Mouse (Mus musculus) intestine, embryonic 14.5 days (tissue): ENCODE results near the gene Fasn. TPM values are rescaled to one million over a fixed set of nuclear protein-coding genes. Genes with fewer than 3 reads are reported as not detected.

ENCODE experiments used
- ATAC-seq: fragments of 200-750 bp; cut with Nextera tagmentation; replicated peaks from 2 replicates; pipeline ENCODE4 v1.8.0; 2017; ENCODE audit warnings: low read depth, moderate number of reproducible peaks, moderate TSS enrichment, moderate library complexity; ENCODE audit not compliant: low FRiP score, low TSS enrichment
- DNase-seq: peaks from one replicate; pipeline ENCODE4 v3.0.0-alpha.2; 2018; ENCODE audit warnings: low spot score
- H3K27ac ChIP-seq: fragments of 300-500 bp; sonication (generic); 2 replicates; pipeline ENCODE4 v1.5.1; 2014; ENCODE audit warnings: low read depth, mild to moderate bottlenecking, control low read depth
- H3K27me3 ChIP-seq: fragments of 300-500 bp; sonication (generic); replicated peaks from 2 replicates; pipeline ENCODE4 v1.6.1; 2014; ENCODE audit warnings: low read length, control low read depth; ENCODE audit not compliant: control insufficient read depth, insufficient read depth
- H3K36me3 ChIP-seq: fragments of 300-500 bp; sonication (generic); 2 replicates; pipeline ENCODE4 v1.6.1; 2014; ENCODE audit warnings: low read length, control low read depth; ENCODE audit not compliant: control insufficient read depth, insufficient read depth
- H3K4me1 ChIP-seq: fragments of 300-500 bp; sonication (generic); replicated peaks from 2 replicates; pipeline ENCODE4 v1.6.1; 2014; ENCODE audit warnings: low read length, control low read depth, mixed read lengths; ENCODE audit not compliant: control insufficient read depth, insufficient read depth
- H3K4me2 ChIP-seq: fragments of 300-500 bp; sonication (generic); 2 replicates; pipeline ENCODE4 v1.6.1; 2014; ENCODE audit warnings: low read length
- H3K4me3 ChIP-seq: fragments of 300-500 bp; sonication (generic); 2 replicates; pipeline ENCODE4 v1.5.1; 2014; ENCODE audit warnings: low read depth, low read length, control low read depth, mixed read lengths
- H3K9ac ChIP-seq: fragments of 300-500 bp; sonication (generic); 2 replicates; pipeline ENCODE4 v1.6.1; 2014; ENCODE audit warnings: mild to moderate bottlenecking, low read length
- H3K9me3 ChIP-seq: fragments of 300-500 bp; sonication (generic); 2 replicates; pipeline ENCODE4 v1.6.1; 2016; ENCODE audit warnings: low read length, control low read depth; ENCODE audit not compliant: control insufficient read depth
- WGBS: fragments of 180-500 bp; shearing (Covaris S2); extraction: QIAGEN DNeasy Blood & Tissue Kit; methylation state at CpG from one replicate; pipeline ENCODE4 v1.1.7; 2014; 5-methylcytosine and 5-hydroxymethylcytosine counted together
- polyA plus RNA-seq: library from polyadenylated mRNA; unstranded; fragments of >200 nt; fragmentation: Nextera tagmentation; extraction: Ambion mirVana; gene quantifications from 2 replicates; pipeline ENCODE4 v1.2.1, GENCODE M21; 2014

Fasn gene
- polyA plus RNA-seq, 1 experiment from 2014 or later, result 115 TPM

- ATAC-seq (no peak), DNase-seq (no peak)
- no peaks in the 10 kb centered on the region for H3K27me3 ChIP-seq
- no peak overlapping the region for H3K9ac ChIP-seq
- no peaks in the 10 kb centered on the region for H3K9me3 ChIP-seq
- 80% methylated on average over 3 of the region's 3 CpGs for WGBS
- H3K4me1 ChIP-seq, result peaks cover 7% of the 10 kb centered on the region; the same call in 1 of the 2 replicates
- H3K4me3 ChIP-seq, result no peak overlapping the region
- no peak overlapping the region for H3K27ac ChIP-seq
- no peak overlapping the region for H3K4me2 ChIP-seq
- no peaks in the 10 kb centered on the region for H3K36me3 ChIP-seq
Measured at GRCm38 (mm10) chr11:120831659-120832440, 7.5 kb upstream of the Fasn start.

GRCm38 (mm10) chr11:120830686-120831085 lies 6.3 kb upstream of the Fasn start:
- H3K27me3 ChIP-seq, result no peaks in the 10 kb centered on the region
- H3K36me3 ChIP-seq, result no peaks in the 10 kb centered on the region
- DNase-seq (no peak), ATAC-seq (no peak)
- no peaks in the 10 kb centered on the region for H3K9me3 ChIP-seq
- H3K4me3 ChIP-seq, result no peak overlapping the region
- no peak overlapping the region for H3K9ac ChIP-seq
- peaks cover 7% of the 10 kb centered on the region for H3K4me1 ChIP-seq
- H3K27ac ChIP-seq, result no peak overlapping the region
- H3K4me2 ChIP-seq, result no peak overlapping the region
- WGBS, result 82% methylated on average over 12 of the region's 12 CpGs

GRCm38 (mm10) chr11:120829757-120830532 lies 5.6 kb upstream of the Fasn start:
- Histone ChIP-seq H3K9me3 (no peaks in the 10 kb centered on the region), H3K4me1 (peaks cover 14% of the 10 kb centered on the region), H3K27ac (no peak overlapping the region), H3K9ac (no peak overlapping the region), H3K4me3 (no peak overlapping the region), H3K4me2 (no peak overlapping the region), H3K27me3 (no peaks in the 10 kb centered on the region), H3K36me3 (no peaks in the 10 kb centered on the region)
- no peak for DNase-seq
- 88% methylated on average over 10 of the region's 10 CpGs for WGBS
- no peak for ATAC-seq

DNA sequence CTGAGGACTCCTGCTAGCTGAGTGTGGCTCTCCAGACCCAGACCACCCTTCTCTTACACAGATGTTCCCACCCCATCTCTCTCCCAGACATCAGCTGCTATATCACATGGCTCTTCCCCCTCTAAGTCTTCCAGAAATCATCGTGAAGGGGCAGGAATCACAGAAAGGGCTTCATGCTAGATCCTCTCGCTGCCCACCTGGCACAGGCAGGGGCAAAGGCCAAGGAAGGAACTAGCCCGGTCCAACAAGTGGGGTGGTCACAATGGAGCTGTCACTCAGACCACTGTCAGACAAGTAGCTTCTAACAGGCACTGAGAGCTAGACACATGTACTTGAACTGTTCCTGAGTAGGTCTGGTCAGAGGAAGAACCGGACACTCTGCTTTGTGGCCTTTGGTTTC lies 4.1 kb upstream of the Fasn start:
- peaks cover 8% of the 10 kb centered on the region for H3K4me1 ChIP-seq
- ATAC-seq, result no peak

DNA sequence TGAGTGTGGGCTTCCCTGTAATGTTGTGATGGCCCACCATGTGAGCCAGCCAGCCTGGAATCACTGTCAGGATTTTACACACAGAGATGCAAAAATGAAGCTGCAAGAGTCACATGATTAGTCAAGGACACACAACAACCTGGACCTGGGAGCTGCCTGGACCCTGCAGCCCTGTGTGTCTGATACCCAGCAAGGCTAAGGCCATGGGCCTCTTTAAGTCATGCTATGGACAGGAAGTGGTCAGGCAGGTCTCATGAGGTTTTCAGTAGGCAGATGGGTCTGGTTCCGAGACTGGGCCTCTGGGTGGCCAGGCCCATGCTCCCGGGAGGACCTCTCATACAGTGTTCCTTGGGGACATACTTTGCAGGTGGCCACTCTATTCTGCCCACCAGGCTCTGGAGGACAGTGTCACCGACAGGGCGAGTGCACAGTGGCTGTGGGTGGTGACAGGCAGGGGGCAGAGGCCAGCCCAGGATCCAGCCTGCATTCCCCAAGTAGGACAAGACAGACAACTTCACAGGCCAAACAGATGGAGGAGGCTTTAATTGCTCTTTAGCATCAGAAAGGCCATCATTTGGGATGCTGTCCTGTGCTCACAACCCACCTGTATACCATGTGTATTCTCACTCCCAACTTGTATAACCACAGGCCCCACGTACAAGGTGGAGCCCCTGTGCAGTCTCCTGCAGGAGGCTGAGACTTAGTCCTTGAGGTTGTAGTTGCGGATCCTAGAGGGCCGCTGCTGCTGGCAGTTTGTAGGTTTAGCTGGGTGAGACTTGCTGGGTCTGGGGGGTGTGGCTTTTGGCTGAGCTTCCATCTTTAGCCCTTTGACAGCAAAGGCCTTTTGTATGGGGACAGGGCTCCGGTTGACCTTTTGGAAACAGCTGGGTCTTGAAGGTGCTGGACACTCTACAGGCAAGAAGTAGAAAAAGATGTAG lies 1.9 kb upstream of the Fasn start:
- WGBS, result 84% methylated on average over 8 of the region's 8 CpGs
- DNase-seq, result no peak
- Histone ChIP-seq H3K9ac (no peak overlapping the region), H3K4me2 (no peak overlapping the region), H3K4me3 (no peak overlapping the region), H3K27me3 (no peaks in the 10 kb centered on the region), H3K27ac (peak overlapping the region; percentile 98; the same call in 1 of the 2 replicates), H3K36me3 (peaks cover 11% of the 10 kb centered on the region), H3K9me3 (no peaks in the 10 kb centered on the region), H3K4me1 (peaks cover 26% of the 10 kb centered on the region)
- ATAC-seq, result no peak

More for the DNA sequence above, 4.1 kb upstream of the Fasn start:
- H3K27ac ChIP-seq, result no peak overlapping the region
- no peaks in the 10 kb centered on the region for H3K27me3 ChIP-seq
- H3K9ac ChIP-seq, result no peak overlapping the region
- H3K36me3 ChIP-seq, result no peaks in the 10 kb centered on the region
- no peak overlapping the region for H3K4me2 ChIP-seq
- no peak for DNase-seq
- 80% methylated on average over 4 of the region's 4 CpGs for WGBS
- H3K9me3 ChIP-seq, result no peaks in the 10 kb centered on the region
- H3K4me3 ChIP-seq, result no peak overlapping the region

DNA sequence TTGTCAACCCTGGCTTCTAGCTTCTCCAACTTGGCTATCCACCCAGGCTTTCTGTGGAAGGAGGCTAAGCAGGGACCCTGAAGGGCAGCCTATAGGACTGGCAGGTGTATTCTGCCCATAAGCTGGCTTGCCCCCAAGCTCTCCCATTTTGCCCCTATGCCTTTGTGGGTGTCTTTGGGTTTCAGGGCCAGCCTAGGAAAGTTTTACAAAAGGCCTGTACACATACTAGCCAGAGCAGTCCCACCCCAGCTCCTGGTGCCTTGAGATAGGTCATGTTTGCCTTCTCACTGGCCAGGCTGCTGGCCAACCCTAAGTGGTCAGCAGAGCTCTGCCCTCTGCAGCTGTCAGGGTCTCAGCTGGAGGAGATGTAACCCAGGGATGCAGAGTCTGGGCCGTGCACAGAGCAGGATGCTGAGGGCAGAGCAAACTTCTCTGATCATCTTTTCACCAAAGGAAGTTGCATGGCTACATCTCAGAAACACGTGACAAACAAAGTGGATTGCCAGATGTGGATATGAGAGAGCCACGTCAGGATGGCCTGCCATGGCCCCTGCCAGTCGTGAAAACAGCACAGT lies 1.0 kb upstream of the Fasn start:
- H3K36me3 ChIP-seq, result peaks cover 20% of the 10 kb centered on the region
- no peaks in the 10 kb centered on the region for H3K27me3 ChIP-seq
- H3K9me3 ChIP-seq, result no peaks in the 10 kb centered on the region
- DNase-seq, result no peak
- peak overlapping the region; percentile 89 for H3K4me3 ChIP-seq
- 29% methylated on average over 4 of the region's 4 CpGs for WGBS
- peak overlapping the region; percentile 86 for H3K9ac ChIP-seq
- H3K27ac ChIP-seq, result peak overlapping the region; percentile 98
- H3K4me2 ChIP-seq, result peak overlapping the region; percentile 98
- peaks cover 27% of the 10 kb centered on the region for H3K4me1 ChIP-seq
- ATAC-seq, result no peak

DNA sequence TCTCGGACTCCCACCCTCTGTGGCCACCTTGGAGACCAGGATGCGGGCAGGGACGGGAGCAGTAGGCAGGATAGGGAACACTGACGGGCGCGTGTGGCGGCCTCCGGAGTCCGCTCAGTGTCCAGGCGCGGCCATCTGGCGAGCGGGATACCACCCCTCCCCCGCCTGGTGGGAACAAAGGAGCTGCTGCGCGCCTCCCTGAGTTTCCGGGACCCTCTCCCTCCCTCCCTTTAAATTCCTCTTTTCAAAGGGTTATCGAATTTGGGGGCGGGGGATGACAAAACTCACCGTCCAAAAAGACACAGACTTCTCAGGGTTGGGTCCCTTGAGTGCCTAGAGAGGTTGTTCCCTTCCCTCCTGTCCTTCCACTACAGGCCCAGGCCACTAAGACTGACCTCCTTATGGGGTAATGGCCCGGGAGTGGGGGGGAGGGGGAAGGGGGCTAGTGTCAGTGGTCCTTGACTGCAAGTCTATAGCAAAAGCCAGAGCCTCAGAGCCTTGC lies 491 bp upstream of the Fasn start:
- peaks cover 27% of the 10 kb centered on the region for H3K4me1 ChIP-seq
- H3K4me3 ChIP-seq, result peak overlapping the region; percentile 89
- no peak for DNase-seq
- peak overlapping the region; percentile 98 for H3K27ac ChIP-seq
- peak overlapping the region; percentile 98 for H3K4me2 ChIP-seq
- peak; percentile 11 for ATAC-seq
- H3K36me3 ChIP-seq, result peaks cover 25% of the 10 kb centered on the region
- no peaks in the 10 kb centered on the region for H3K9me3 ChIP-seq
- WGBS, result under 1% methylated on average over 21 of the region's 21 CpGs
- no peaks in the 10 kb centered on the region for H3K27me3 ChIP-seq
- H3K9ac ChIP-seq, result peak overlapping the region; percentile 86

GRCm38 (mm10) chr11:120823551-120823947 lies 798 bp downstream of the Fasn start:
- Histone ChIP-seq H3K4me2 (peak overlapping the region; percentile 98), H3K9ac (peak overlapping the region; percentile 86), H3K4me3 (peak overlapping the region; percentile 89), H3K9me3 (no peaks in the 10 kb centered on the region), H3K27ac (peak overlapping the region; percentile 98), H3K36me3 (peaks cover 38% of the 10 kb centered on the region), H3K4me1 (peaks cover 27% of the 10 kb centered on the region), H3K27me3 (no peaks in the 10 kb centered on the region)
- peak; percentile 32 for ATAC-seq
- WGBS, result under 1% methylated on average over 38 of the region's 40 CpGs
- no peak for DNase-seq
